Mouse (Mus musculus) right cerebral cortex, postnatal 14 days (tissue): Measurements from ENCODE around the gene Arl5a.

Source experiments
- DNase-seq: peaks from one replicate; pipeline ENCODE4 v3.0.0; 2022

The Arl5a gene

DNA sequence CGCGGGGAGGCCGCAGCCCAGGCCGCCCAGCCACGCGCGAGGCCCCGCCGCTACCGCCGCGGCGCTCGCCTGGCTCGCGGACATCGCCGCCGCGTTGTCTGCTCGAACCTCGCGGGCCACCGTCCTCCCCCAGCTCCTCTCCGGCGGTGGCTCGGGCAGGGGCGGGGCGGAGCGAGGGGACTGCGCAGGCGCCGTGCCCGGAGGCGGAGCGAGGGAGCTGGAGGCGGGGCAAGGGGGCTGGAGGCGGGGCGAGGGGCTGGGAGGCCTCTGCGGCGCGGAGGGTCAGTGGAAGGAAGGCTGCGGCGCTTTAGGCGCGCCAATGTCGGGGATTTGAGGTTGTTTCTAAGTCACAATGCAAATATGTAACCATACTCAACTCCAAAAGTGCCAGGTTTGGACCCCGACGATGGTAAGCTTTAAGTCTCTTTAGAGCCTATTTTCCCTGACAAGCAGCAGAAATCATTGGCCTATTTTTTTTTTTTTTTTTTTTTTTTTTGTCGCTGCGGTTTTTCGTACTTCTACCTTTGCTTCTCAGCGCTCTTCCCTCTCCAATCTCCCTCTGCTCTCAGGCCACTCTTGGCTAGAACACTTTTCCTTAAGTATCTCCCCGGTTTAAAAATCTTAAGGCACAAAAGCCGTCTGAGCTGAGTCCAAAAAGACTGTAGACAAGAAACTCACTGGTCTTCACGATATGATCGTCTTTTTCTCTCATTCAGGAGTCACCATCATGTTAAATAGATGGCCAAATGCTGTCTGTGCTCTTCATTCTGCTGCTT lies at the start of gene Arl5a:
TSS of gene Arl5a (minus strand) at position 155 of the 776 bp plus-strand sequence.
- peak; percentile 98 for DNase-seq

DNA sequence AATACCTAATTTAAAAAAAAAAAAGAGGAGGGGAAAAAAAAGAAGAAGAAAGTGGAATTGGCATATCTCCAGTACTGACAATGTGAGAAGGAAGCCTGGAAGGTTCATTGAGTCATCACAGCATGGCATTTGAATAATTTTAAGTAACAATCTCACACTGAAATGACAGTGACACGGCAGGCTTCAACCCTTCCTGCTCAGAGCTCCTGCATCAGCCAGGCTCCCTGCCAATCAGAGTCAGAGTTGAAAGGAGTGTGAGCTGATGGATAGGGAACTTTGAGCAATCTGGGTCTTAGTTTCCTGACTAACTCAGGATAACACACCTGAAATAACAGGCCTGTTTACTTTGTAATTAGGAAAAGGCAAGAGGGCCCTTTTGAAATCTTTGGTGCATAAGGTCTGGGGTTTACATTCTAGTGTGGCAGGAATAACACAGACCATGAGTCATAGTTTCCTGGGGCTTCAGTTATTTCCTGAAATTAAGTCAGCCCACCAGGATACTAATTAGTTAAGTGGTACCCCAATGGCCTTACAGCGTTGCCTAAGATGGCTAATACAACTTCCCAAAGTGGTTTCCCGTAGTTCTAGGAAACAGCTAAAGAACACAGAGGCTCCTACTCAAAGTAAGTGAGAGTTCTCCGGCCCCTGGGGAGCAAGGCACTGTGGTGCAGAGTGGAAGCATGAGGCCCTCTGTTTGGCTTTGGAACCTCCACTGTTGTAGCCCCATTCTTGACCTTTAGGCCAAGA lies 47.0 kb upstream of the Arl5a start:
- DNase-seq = no peak

DNA sequence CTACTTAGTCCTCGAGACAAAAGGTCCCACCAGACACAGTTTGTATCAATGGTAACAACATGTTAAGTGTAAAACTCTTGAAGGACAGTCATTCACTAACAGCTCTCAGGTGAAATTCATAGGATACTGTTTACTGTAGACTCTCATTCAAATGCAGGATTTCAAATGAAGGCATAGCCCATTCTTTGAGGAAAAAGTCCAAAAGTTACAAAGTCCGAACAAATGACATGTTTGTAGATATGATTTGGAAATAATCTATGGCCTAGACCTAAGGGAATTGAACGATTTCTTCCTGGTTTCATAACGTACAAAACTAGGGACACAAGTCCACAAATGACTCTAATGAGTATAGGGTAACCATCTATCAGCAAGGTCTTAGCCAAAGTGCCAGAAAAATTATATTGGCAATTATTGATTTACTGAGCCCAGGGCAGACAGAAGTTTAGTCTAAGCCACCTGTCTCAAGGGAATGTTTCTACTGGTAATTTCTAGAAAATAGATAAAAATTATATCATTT lies 45.4 kb upstream of the Arl5a start:
- no peak for DNase-seq

DNA sequence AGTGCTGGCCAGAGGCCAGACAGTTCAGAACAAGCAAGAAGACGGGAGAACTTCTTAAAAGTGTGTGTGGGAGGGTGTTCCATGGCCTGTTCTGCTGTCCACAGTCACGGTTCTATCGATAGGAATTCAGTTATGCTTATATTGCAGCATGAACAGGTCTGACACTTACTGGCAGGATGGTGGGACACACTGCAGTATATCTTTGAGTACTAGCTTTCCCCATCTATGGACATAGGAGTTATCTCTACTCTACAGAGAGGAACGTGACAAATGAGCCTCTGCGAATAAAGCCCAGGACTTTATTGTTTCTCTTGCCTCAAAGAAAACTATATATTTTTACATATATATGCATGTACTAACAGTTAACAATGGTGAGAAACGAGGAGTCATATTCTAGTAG lies 42.9 kb upstream of the Arl5a start:
- no peak for DNase-seq

DNA sequence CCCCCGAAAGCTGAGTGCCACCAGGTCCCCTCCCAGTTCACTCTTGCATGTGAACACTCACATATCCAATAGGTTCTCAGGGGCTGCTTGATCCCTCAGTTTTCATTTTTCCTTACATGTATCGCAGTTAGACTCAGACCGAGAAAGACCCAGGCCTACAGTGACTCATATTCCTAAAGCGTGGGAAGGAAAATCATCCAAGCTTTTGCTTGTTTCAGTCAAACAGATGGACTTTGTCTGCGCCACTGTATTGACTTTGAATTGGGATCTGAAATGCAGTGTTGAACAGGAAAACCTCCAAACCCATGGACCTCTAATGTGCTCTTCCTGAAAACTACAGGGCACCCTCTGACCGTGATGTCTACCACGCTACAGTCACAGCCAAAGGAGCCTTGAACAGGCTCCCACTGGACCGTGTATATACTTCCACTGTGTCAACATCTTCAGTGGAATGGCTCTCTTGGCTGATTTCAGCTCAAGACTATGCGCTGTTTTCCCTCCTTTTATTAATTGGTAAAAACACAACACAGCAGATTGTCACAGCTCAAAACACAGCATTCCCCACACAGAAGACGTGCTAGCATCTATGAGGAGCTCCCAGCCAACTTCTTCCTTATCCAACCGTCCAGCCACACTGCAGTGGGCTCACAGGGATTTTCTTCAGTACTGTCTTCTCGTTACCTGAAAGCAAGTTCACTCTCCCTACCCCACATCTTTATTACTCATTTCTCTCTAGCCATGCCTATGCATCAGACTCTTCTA lies 36.7 kb upstream of the Arl5a start:
- no peak for DNase-seq

DNA sequence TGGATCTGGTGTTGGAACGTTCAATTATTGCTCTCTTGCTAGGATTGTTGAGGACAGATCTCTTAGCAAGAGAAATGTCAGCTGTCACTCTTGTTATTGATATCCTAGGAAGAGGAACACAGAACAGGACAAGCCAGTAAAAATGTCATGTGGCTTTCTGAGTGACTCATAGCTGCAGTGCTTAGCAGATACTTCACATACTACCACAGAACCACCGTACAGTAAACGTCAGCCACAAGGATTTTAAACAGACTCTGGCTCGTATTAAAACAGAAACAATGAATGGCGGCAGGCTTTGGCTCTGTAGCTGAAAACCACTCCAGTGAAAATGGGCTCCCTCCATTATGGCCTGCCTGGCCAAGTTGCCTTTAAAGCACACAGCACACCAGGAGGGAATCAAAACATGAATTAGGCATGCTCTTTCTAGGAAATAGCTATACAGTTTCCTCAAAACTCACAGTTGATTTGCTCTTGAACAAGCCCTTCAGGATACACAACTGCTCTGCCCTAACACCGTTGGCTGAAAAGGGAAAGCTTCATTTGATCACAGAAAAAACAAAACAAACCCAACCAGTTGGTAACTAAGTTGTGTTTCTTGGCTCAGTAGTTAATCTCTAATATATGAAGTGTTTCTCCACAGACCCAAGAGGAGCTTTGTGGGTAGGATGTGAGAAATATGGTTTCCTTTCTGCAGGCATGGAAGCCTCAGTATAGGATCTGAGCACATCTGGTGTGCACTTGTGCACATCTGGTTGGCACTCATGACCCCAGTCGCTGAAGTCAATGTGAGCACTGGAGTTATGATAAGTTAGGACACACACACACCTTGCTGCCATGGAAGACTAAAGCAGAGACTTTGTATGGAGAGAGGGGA lies 31.1 kb upstream of the Arl5a start:
- DNase-seq = no peak

DNA sequence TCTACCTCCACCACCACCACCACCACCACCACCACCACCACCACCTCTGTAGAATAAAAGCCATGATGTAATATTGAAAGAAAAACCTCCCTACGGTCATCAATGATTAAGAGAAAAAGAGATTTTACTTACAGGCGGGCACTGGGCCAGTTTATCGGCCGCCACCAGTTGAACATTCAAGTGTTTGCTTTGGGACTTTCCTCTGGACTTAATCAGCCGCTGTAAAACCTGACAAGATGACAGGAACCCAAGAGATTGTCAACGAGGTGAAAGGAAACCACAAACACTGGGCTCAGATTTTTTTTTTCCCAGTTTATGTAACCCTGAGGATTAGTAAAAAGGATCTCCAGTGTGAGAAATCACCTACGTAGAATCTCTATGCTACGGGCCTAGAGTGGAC lies 25.1 kb upstream of the Arl5a start:
- no peak for DNase-seq

DNA sequence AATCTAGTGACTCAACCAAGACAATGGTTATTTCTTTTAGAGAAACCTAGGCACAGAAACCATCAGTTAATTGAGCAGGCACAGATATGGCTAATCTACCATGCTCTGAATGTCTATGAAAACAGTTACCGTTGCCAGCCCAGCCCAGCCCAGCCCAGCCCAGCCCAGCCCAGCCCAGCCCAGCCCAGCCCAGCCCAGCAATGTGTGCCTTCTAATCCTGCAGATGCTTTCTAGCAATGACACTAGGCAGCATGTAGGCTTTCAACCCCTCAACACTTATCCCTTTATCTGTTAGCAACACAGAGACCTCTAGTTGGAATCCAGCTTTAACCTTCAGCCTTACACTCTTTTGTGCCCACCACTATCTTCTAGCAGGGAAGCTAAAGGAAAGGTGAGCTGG lies 24.2 kb upstream of the Arl5a start:
- no peak for DNase-seq

DNA sequence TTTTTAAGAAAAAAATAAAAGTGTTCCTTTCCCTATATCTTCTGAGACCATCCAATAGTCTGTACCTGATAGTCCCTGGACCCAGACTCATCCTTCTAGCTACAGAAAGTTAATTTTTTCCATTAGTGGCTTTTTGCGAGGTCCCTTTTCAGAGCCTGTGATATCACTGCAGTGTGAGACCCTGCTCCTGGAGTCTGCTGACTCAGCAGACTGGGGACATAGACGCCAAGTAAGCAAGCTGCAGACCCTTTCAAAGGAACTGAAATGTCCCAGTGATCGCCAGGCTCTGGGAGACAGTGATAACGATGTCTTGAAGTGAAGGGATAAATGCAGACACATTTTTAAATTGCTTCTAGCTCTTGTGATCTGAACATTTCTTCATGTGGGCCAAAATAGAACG lies 21.9 kb upstream of the Arl5a start:
- no peak for DNase-seq

DNA sequence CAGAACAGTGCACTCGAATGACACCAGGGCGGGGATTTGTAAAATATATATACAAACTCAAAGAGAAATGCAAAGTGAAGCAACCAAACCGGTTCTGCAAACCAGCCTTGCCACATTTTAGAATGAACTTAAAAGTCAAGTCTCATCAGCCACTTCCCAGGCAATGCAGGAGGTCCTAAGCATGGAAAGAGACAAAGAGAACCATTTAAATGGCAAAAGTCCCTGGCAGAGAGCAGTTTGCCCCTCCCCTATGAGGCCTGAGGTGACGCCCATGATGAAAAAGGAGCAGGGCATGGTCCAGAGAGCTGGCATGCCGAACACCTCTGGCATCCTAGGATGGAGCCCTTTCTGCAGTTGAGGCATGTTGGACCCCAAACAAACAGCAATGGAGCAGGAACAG lies 17.4 kb upstream of the Arl5a start:
- DNase-seq = no peak

DNA sequence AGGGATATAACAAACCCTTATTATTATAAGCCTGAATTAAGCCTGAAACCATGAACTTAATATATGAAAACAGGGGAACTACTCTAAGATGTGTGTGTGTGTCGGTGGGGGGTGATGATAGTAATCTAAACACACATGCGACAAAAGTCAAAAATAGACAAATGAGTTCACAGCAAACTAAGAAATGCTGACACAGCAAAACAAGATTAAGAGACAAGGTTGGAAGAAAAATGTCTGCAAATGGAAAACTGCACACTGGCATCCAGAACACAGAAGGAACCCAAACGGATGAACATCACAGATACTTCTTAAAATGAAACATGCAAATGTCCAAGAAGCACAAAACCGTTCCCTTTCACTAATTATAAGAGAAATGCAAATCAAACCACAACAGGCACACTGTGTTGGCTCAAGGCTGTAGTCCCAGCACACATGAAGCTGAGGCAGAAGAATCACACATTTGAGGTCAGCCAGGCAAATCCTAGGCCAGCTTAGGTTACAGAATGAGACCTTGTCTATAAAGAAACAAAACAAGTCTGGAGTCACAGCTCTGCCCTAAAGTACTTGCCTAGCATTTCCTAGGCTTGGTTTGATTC lies 15.8 kb upstream of the Arl5a start:
- DNase-seq = no peak

DNA sequence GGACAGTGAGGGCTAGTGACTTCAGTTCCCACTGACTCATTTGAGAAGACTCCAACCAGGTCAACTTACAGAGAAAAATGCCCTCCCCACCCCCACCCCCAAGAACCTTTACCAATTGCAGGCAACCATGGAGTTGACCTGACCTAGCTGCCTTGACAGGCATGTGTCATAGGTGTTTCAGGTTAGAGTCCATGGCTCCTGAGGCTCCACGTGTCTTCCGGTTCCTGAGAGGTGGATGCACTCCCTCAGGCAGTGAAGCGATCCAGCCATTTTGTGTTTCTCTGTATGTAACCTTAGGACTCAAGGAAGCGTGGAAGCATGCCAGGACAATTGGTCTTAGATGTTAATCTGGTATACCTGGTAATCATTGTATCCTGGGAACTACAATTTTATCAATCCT lies 13.7 kb upstream of the Arl5a start:
- no peak for DNase-seq

DNA sequence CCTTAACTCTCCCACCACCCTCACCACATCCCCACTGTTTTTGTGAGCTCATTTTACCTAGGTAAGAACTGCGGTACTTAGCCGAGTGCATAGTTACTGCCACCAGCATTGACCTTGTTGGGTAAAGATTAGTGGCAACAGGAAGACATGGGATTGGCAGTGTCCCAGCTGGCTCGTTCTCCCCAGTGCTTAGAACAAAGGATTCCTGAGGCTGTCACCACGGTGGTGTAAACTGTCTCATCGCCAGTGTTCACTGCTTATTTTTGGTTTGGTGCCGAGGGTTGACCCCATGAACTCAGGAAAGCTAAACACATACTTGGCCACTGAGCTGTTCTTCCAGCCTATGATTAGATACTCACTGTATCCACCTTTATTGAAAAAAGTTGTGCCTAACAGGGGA lies 13.3 kb upstream of the Arl5a start:
- DNase-seq = peak; percentile 24

DNA sequence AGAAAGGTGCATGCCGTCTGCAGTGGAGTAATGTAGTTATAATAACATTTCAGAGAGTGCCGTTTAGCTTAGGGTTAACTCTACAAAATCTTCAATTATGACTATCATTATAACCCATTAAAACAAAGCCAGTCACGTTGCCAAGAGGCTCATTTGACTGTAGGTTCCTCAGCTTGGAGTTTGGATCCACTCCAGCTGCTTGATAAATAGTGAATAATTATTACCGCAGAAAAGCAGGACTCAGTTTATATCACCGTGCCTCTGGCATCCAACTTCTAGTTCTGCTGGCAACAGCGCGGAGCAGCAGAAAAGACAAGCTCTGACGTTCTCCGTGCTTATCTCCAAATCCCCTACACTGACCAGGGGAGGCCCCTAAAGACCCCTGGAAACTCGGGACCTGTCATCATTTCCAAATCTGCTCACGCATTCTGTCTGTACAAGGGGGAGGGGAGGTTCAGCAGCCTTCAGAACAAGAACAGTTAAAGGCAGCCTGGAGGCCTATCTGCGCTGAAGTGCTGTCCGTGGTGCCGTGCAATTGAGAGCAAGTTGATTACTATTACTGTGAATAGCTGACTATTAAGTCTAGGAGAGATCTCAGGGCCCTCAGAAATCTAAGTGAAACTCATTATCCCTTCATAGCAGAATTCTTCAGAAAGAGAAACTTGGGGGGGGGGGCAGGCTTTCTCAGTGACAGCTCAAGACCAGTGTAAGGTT lies 11.4 kb upstream of the Arl5a start:
- DNase-seq = no peak

DNA sequence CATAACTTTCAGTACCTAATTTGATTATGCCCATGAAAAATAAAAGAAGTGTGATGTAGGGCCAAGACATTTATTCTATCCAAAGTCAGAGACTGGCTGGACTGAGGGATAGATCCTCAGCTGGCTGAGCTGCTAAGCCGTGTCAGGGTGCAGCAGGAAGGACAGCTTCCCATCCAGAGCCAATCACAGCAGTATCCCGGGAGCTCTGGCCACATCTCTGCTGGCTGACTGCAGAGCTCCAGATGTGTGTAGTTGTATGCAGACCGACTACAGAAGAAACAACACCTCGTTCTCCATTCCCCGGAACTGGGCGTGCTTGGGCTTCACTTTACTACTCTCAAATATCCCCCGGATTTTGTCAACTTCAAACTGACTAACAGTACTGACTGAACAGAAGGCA lies 8.7 kb upstream of the Arl5a start:
- DNase-seq = no peak

DNA sequence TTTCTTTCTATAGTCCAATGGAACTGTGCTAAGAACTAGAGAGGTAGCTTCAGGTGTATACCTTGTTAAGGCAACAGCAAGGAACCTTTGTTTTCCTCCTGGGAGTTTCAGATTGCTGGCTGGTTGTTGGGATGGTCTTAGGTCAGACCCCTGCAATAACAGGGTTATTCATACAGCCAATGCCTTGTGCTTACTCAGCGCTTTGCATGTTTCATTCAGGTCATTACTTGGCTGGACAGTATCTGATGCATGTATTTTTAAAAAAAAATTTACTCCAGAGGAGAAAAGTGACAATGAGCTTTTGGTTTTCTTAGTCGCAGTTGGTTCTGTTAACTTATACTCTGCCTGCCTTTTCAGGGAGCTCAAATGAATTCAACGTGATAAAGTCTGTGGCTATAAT lies 2.7 kb upstream of the Arl5a start:
- no peak for DNase-seq

DNA sequence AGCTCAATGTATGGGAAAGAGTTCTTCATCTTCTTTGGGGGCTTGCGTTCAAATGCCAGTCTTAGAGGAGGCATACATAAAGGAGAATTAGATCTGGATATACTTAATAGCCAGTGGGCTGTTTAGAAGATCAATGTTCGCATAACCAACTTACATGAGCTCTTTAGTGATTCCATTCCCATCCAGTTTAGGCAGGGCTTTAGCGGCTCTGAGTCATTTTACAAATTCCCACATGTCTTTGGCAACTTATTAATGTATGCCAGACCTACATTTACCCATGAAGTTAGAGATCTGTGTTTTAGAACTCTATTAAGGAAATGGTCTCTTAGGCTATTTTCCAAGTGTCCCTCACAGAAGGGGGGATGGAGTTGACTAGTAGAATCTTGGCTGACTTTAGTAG lies 1.3 kb upstream of the Arl5a start:
- no peak for DNase-seq

DNA sequence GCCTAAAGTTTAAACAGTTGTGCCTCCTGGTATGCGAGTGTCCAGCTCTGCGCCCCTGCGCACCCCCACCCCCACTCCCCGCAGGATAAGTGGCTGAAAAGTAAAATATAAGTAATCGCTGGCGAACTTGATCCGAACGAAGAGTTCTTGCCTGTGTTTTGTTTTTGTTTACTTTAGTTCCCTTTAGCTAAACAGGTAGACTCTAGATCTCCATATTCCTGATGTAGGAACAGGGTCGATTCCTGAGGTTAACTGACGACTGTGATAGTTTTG lies 758 bp upstream of the Arl5a start:
- no peak for DNase-seq

DNA sequence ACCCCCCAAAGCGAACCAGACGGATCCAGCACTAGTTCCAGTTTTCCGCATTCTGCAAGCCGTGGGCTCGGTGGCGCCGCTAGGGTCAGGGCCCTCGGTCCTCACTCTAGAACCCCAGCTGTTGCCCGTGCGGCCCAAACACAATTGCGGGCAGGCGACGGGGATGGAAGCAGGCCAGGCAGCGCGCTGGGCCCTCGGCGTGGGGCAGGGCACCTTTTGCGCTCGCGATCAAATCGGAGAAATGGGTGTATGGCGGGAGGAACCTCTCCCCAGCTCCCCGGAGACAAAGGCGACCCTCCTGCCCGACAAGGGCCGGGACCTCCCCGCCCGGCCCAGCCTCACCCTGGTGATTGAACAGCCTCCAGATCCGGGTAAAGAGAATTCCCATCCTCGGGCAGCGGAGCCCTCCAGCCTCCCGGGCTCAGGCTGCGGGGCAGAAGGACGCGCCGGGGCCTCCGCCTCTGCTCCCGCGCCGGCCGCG lies 413 bp downstream of the Arl5a start:
- DNase-seq = peak; percentile 45

DNA sequence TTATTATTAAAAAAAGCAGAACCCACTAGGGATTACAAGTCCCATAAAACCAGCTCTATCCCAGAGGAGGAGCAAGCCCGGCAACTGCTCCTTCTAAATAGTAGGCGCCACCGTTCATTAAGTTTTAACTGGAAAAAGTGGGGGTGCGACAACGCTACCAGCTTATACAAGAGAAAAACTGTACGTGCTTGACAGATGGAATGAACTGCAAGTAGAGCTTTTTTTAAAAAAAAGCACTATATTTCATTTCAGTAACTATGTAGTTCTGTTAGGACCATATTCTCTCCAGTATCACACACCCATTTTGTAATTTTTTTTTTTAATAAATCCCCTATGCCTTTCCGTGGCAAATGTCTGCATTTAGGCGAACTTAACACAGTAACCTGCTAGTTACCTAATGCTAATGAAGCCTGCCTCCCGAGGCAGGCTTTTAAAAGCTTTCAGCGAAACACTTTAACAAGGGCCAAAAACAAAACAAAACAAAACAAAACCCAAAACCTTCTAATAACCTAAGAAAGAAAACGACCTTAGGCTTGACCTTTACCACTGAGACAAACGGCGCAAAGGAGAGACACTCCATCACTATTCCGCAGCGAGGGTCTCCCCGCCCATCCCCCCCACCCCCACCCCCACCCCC lies 972 bp downstream of the Arl5a start:
- DNase-seq = no peak
